Mouse (Mus musculus) neutrophil, adult 5-6 weeks (primary cell): ENCODE measurements at regions not wholly inside any gene's neighbourhood (a gene's known extent, or its start where the extent isn't known, plus 50 kb on each side); places are given as distances from the start of the nearest gene placed in this dataset.
A peak's percentile ranks its signal among the peaks of the same experiment; 100 is the strongest.

Experiments
- ATAC-seq: fragments of 151-379, 151-347 bp; 2 replicates; pipeline ENCODE4 v1.8.0; 2017; ENCODE audit warnings: mild to moderate bottlenecking, moderate TSS enrichment; ENCODE audit not compliant: insufficient number of reproducible peaks, poor library complexity, low FRiP score, severe bottlenecking; ENCODE audit errors: extremely low read depth

DNA sequence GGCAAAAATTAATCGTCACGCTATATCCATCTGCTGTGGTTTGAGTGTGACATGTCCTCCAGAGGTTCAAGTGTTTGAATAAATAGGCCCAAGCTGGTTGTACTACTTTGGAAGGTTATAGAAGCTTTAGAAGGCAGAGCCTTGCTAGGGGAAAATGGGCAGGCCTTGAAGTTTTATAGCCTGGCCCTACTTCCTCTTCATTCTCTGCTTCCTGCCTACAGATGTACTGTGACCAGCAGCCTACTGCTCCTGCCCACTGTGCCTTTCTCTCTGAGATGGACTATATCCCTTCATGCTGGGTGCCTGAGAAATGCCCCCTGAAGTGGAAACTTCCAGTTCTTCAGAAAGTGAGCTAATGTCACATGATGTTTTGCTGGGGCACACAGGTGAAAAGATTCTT, 133.3 kb upstream of the Nrp1 start:
- no peak for ATAC-seq

DNA sequence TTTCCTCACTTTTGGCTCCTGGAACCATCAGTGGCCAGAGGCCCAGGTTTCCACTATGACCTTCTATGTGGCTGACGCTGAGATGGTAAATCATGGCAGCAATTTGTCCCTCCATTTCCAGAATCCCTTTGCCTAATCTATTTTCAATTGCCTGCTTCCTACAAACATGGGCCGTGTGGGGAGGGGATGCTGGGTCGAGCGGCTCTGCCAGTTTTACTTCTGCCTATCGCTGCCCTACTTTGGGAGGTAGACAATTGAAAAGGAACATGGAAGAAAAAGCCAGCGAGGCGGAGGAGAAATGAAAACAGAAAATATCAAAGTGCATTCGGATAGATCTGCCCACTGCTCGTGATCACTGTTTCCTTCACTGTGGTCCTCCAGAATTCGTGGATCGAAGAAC, 123.3 kb upstream of the Nrp1 start:
- no peak for ATAC-seq

DNA sequence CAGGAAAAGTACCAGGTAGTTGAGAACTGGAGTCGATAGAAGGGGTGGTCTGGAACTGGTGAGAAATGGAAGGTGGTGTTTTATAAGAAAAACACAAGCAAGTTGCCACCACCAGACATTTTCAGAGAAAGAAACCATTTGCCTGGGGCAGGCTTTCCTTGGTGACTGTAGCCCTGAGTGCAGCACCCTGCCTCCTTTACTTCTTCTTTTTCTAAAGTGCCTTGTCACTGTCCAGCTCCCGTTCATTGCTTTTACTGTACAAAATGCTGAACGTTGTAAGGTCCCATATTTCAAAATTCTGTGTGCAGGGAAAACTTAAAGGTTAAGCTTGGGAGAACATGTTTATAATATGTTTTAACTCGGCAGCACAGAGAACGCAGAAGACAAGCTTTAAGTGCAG, 122.9 kb upstream of the Nrp1 start:
- peak; percentile 66 for ATAC-seq

DNA sequence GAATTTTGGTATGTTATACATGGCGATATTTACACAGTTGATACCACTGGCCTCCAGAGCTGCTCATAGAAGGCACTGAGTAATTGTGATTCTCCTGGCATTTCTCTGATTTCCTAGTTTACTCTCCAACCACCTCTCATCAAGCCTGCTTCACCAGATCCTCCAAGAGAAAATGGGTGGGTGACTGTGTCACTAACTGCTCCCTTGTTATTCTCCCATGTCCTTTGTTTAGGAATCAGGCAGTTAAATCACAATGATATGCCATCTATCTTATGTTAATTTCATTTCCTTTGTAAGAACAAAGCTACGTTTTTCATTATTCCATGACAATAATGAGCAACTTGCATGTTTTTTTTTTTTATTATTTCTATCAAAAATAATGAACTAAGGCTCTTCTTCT, 122.3 kb upstream of the Nrp1 start:
- no peak for ATAC-seq

DNA sequence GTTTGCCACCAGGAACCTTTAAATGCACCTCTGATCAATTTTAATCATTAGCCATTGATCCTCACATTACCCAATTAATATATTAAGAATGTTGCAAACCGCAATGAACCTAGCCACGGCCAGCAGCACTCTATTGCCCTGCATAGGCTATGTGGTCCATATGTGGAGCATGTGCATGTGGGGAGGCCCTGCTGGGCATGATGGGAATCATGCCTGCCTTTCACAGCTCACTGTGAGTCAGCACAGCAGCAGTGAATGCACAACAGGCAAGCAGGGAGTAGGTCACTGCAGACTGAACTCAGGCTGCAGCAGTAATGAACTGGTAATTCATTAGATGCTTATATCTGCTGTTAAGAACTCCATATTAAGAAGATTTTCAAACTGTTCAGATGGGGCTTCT, 119.5 kb upstream of the Nrp1 start:
- ATAC-seq = no peak

DNA sequence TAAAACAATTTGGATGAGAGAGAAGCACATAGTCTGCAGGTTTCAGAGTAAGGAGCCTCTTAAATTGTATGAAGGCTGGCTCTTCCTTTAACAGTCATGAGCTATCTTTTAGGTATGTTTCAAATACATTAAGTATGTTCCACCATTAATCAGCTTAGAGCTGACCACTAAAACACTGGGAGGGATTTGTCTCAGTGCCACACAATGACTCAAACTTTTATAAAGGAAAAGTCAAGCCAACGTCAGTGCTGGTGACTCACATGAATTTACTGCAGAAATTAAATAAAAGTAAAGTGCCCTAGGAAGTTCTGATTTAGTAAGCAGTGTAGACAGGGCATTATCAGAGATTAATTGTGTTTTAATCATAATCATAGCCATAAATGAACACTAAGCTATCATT, 118.6 kb upstream of the Nrp1 start:
- no peak for ATAC-seq

DNA sequence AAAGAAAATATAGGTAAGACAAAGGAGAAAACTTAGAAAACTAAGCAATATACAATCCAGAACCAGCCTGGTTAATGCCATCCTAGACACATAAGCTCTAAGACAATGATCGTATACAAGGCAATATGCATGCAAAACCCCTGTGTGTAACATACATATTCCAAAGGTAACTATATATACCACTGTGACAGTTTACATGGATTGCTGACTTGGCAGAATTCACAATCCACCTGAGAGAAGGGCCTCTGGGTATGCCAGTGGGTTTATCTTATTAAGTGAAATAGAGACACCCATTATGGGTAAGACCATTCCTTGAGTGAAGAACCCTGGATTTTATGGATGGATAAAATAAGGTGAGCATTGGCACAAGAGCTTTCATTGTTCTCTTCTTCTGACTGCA, 117.2 kb upstream of the Nrp1 start:
- no peak for ATAC-seq

DNA sequence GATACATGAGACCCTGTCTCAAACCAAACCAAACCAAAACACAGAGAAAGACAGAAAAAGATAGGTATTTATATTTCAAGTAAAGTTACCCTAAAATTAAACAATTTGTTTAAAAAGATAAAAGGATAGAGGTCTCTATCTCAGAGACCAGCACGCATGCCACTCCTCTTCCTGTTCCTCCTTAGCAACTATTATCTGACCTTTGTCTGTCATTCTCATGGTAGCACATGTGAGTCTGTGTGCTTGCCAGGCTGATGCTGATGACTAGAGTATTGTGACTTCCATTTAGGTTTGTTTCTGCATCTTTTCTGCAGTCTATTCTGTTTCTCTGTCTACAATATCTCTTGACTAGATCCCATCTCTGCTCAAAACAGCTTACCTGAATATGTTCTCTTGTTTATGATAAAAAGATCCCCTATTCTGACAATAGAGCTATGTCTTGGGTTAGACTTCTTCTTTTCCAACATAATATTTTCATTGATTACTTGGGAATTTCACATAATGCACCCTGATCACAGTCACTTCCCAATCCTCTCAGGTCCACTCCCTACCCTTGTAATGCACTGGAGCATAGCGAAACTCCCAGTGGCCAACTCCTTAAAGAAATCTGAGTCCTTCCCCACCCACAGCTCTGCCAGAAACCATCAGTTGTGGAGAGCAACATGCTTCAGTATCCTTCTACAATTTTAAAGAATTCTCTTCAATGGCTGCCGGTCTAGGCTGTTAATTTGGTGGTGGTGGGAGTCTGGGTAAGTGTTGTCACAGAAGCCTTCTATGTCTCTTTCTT, 115.7 kb upstream of the Nrp1 start:
- ATAC-seq = no peak

DNA sequence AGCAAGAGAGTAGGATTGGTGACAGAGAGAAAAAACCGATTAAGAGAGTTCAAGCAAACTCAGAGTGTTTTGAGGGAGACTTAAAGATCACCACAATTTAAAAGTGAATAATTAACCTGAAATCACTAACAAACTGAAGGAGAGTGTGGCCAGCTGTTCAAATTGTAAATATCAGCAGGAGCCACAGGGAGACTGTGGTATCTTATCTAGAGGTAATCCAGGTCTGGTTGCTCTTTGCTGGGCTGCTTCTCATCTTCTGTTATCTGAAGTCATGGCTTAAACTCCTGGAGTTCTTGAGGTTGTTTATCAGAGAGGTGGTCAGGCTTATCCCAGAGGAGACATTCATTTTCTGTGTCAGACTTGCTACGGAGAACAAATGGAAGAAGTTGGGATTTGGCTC, 106.7 kb upstream of the Nrp1 start:
- no peak for ATAC-seq

DNA sequence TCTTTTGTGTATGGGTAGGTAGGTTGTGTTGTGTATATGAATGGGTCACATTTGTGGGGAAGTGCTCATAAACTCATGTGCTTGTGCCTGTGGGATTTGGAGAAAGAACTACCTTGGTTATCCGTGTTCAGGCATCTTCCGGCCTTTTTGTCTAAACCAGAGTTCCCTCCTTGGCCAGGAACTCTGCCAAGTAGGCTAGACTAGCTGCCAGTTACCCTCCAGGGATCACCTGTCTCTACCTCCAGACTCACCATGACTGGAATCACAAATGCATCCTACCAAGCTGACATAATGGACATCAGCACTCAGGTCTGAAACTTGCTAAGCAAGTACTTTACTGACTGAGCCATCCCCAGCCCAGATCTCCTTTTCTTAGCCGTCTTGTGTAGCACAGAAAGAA, 97.6 kb upstream of the Nrp1 start:
- no peak for ATAC-seq

DNA sequence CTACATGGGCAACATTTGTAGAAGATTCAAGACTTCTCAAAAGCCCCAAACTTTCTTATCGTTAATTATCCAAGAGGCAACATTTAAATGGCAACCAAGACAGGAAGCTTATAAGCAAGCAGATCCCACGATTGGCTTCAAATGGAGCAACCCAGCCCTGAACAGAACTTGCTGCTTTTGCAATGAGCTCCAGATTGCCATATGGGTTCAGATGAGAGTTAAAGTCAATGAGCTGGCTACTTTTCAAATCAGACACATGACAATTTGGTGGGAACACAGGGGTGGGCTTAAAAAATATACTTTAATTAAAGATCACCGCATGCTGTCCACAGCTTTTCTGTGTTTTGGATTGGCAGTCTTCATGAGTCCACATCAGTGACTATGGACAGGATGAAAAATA, 97.0 kb upstream of the Nrp1 start:
- no peak for ATAC-seq

DNA sequence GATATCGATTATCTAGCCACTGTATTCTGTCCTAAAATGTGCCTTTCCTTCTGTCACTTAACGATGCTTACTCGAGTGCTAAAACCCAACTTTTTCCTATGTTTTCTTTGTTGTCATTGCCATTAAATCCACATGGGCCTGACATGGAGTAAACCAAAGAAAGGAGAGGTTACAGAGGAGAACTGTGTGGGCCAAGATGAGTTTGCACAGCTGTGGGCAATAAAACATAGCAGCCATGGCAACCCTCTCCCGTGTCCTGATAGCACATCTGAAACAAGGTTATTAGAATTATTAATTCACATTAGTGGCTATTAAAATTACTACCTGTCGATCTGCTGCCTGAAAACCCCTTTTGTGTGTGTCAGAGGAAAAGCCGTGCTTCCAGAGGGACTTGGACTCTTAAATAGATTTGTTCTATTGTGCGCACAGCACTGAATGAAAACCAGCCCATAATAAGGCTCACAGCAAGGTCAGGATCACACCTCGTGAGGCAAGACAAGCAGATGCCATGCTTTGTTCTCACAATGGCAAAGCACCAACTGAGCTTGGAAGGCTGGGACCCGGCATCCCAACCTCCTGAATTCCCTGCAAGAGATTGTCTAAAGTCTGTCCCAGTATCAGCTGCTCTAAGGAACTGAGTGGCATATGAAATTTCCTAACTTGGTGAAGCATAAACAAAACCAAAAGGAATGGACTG, 95.0 kb upstream of the Nrp1 start:
- ATAC-seq = no peak

DNA sequence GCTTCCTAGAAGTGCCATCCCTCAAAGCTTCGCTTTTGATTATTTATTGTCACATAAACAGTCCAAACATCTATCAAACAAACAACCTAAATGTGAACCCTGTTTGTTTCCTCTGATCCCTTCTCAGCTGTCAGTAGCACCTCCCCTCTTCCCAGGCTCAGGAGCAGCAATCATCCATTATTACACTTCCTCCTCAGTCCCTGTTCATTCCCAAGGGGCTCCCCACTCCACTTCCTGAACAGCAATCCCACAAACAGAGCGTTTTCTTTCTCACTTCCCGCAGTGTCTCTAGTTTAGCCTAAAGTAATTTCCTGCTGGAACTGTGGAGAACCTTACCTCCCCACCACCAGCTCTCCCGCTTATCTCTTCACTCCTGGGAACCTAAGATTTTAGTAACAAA, 91.1 kb upstream of the Nrp1 start:
- ATAC-seq = no peak

DNA sequence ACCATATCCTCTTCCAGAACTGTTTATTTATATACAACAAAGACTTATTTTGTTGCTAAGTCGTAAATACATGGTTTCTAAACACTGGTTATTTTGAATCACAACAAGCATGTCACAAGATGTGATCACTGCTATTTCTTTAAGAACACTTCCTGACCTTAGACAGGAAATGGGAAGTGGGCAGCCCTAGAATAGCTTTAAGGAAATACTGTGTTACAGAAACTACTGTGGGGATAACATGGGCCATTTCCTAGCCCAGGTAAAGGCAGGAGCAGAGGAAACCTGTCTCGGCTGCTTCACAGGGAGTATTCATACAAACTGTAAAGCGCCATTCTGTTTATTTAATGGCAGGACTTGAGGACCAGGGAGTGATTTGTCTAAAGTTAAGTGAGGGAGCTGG, 90.4 kb upstream of the Nrp1 start:
- ATAC-seq = no peak

DNA sequence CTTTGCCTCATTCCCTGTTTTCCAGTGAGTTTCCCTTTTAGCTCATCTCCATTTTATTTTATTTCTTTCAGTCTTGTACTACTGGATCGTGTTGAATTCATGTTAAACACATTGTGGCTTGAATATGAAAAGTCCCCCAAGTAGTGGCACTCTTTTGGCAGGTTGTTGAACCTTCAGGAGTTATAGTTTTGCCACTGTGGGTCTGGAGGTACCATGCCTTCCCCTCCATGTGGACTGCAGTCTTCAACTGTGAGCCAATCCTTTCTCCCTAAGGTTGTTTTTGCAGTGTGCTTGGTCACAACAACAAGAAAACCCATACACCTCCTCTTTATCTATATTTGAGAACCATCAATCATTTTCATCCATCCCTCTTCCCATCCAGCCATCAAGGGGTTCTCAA, 88.9 kb upstream of the Nrp1 start:
- no peak for ATAC-seq

DNA sequence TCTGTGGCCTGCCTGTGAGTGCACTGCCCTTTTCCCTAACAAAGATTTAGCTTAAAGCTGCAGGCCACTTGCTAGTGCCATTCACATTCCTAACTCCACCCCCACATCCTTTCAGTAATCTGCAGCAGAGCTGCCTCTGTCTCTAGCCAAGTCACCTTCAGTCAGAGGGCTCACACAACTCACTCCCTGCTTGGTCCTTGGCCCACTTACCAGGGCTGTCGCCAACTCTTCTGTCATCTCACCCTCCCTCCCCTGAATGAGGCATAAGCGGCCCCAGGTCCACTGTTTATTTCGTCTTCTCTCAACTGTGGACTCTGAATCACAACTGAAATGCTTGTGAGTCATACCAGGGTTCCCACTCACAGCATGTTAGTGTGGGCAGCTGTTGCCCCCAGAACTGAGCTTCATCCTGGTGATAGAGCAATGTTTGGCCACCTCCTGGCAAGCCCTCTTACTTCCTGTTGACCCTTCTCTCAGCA, 85.5 kb upstream of the Nrp1 start:
- ATAC-seq = no peak

DNA sequence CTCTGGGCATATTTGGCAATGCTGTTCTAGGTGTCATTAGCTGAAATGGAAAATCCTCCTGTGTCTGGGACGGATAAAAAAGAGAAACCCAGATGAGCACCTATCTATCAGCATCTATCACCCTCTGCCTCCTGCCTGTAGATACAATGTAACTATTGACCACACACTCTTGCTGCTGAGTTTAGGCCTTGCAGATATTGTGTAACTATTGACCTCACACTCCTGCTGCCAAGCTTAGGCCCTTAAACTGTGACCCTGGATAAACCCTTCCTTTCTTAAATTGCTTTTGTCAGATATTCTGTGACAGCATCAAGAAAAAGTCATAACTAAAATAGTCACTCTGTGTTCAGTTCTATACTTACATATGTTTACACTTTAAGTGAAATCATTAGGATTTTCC, 81.9 kb upstream of the Nrp1 start:
- ATAC-seq = no peak

DNA sequence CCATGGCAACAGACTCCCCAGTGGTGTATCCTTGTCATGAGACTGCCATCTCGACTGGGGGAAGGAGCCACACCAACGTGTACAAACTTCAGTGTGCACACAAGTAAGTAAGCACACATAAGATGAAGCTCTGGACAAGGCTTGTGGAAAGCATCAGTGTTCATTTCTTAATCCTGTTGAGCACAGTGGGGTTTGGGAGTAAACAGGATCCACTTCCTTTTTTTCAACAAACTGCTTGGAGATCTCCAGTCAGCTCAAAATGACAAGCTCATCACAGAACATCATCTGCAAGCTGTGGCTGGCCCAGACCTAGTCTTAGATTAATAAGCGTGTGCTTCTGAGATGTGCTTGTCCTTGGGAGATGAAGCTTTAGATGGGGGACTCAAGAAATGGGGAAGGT, 75.6 kb upstream of the Nrp1 start:
- no peak for ATAC-seq

DNA sequence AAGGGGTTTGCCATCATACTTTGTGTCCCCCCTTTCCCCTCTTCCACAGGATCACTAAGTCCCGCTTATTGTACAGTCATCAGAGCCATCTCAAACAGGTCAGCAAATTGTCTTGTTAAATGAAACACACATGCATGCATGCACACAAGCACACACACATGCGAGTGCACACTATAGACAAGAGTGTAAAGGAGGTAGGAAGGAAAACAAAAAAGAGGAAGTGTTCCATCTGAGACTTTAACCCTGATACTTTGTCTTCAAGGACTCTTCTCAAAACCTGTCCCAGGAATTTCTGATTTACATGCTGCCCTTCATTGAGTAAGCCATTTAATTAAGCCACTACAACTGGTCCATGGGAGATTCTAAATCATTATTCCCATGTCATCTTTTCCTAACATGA, 75.0 kb upstream of the Nrp1 start:
- ATAC-seq = no peak

DNA sequence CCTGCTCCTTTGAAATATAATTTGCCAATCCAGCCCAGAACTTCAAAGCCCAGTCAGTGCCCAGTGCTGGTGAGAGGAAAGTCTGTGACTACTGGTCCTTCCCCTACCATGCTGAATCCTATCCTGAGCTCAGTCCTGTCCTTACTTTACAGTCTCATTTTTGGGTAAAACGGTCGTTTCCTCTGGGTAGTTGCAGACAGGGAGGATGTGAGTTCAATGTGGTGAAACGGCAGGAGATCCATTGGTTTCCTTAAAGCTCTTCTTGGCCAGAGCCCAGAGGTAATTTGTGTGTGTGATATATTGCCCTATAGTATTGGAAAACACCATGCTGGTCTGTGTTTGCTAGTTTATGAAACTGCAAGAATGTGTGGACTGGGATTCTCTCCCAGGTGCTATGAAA, 73.6 kb upstream of the Nrp1 start:
- ATAC-seq = no peak

DNA sequence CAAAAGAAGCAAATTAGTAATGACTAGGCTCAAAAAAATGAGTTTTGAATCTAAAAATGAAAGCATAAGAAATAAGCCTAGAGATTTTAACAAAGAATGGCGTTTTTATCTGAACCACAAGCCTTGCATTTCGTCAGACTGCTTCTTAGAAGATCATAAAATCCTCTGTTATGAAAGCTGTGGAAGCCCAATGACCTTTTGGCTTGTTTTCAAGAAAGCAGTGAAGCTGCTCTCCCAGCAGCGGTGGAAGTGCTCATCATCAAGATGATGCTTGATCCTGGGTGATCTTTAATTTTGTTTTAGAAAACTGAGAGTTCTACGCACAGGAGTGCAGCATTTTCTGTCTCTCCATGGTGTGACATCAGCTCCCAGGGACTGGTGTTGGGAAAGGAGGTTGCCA, 68.3 kb upstream of the Nrp1 start:
- ATAC-seq = no peak
